Mouse (Mus musculus) intestine, postnatal 0 days (tissue): ENCODE data around the gene Slc16a14. TPM values are rescaled to one million over a fixed set of nuclear protein-coding genes. Genes with fewer than 3 reads are reported as not detected.
"Not testable (repeated sequence)": the region's sequence is repeated elsewhere in the genome, so short reads cannot be mapped to it uniquely, and the experiment has no call there.

Experiments used
- ATAC-seq: fragments of 200-750 bp; cut with Nextera tagmentation; 2 replicates; pipeline ENCODE4 v1.8.0; 2017; ENCODE audit warnings: mild to moderate bottlenecking, moderate TSS enrichment, moderate library complexity
- H3K27ac ChIP-seq: fragments of 300-500 bp; sonication (generic); 2 replicates; pipeline ENCODE4 v1.5.1; 2014; ENCODE audit warnings: mild to moderate bottlenecking, low read depth, low read length, moderate library complexity
- H3K27me3 ChIP-seq: fragments of 300-500 bp; sonication (generic); replicated peaks from 2 replicates; pipeline ENCODE4 v1.6.1; 2014; ENCODE audit warnings: low read length, mixed read lengths; ENCODE audit not compliant: control insufficient read depth, insufficient read depth
- H3K36me3 ChIP-seq: fragments of 300-500 bp; sonication (generic); 2 replicates; pipeline ENCODE4 v1.6.1; 2014; ENCODE audit warnings: mild to moderate bottlenecking, moderate library complexity; ENCODE audit not compliant: control insufficient read depth, insufficient read depth
- H3K4me1 ChIP-seq: fragments of 300-500 bp; sonication (generic); replicated peaks from 2 replicates; pipeline ENCODE4 v1.6.1; 2014; ENCODE audit warnings: antibody characterized with exemption, low read length, mixed read lengths; ENCODE audit not compliant: control insufficient read depth, insufficient read depth
- H3K4me2 ChIP-seq: fragments of 300-500 bp; sonication (generic); replicated peaks from 2 replicates; pipeline ENCODE4 v1.6.1; 2014; ENCODE audit warnings: low read depth, mild to moderate bottlenecking, moderate library complexity
- H3K4me3 ChIP-seq: fragments of 300-500 bp; sonication (generic); 2 replicates; pipeline ENCODE4 v1.5.1; 2014; ENCODE audit warnings: low read depth, low read length
- H3K9ac ChIP-seq: fragments of 300-500 bp; sonication (generic); 2 replicates; pipeline ENCODE4 v1.6.1; 2014; ENCODE audit warnings: mild to moderate bottlenecking, low read depth, low read length
- H3K9me3 ChIP-seq: fragments of 300-500 bp; sonication (generic); 2 replicates; pipeline ENCODE4 v1.6.1; 2016; ENCODE audit warnings: mixed run types; ENCODE audit not compliant: control insufficient read depth
- CTCF ChIP-seq: sonication (generic); IDR thresholded peaks from 2 replicates; pipeline ENCODE4 v1.5.1; 2016; ENCODE audit warnings: low read depth, mild to moderate bottlenecking, control low read depth, antibody characterized with exemption, moderate library complexity
- WGBS: fragments of 180-500 bp; shearing (Covaris S2); extraction: QIAGEN DNeasy Blood & Tissue Kit; methylation state at CpG from one replicate; pipeline ENCODE4 v1.1.7; 2014; 5-methylcytosine and 5-hydroxymethylcytosine counted together
- polyA plus RNA-seq: library from polyadenylated mRNA; unstranded; fragments of >200 nt; fragmentation: Nextera tagmentation; extraction: Ambion mirVana; gene quantifications from 2 replicates; pipeline ENCODE4 v1.2.1, GENCODE M21; 2015

Gene Slc16a14
- polyA plus RNA-seq, result 0.04 TPM in 1 of 2 replicates, not detected in the other

DNA sequence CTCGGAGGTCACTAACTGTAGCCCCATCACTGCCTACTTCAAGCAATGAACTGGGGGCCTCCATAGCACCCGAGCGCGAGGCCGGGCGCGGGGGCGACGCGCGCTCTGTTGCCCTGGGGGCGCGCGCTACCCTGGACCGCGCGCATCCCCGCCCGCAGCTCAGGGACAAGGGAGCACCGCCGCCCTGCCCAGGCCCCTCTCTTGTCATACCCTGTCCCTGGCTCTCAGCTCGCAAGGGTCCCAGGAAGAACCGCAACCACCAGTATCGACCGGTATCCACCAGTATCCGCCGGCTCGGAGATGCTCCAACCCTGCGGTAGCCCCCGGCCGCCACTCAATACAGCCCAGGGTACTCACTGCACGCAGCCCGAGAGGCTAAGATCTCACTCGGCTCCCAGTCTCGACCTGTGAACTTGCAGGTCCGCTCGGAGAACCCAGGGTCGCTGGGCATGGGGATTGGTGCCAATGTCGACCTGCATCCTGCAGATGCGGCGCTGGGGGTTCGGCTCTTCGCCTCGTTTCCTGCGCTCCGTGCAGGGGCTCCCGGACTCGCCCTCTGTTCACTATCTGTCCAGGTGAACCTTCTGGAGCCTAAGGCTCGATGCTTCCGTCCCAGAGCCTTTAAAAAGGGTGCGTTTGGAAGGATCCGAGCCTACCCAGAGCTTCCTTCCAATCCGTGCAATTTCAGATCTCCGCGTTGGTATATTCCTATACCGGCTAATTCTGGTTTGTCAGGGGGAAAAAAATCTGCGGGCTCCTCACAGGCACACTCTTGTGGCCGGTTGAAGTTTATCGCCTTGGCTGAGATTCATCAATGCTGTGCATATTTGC is at the start of gene Slc16a14:
Slc16a14 (minus strand) TSS at position 632 of the 831 bp plus-strand sequence.
- under 1% methylated on average over 55 of the region's 59 CpGs for WGBS
- H3K27ac ChIP-seq, result no peak within 1 kb of the TSS
- ATAC-seq, result 0 out of 2 replicates have a peak, but pooled peaks have one; percentile 16
- no peaks in the 10 kb centered on the region for H3K36me3 ChIP-seq
- TF ChIP-seq CTCF, result peak; percentile 36
- peak within 1 kb of the TSS; percentile 70 for H3K4me2 ChIP-seq
- H3K9ac ChIP-seq, result peak within 1 kb of the TSS; percentile 11; the same call in 1 of the 2 replicates
- no peaks in the 10 kb centered on the region for H3K4me1 ChIP-seq
- peaks cover 20% of the 10 kb centered on the region for H3K27me3 ChIP-seq
- peak within 1 kb of the TSS; percentile 46 for H3K4me3 ChIP-seq
- H3K9me3 ChIP-seq, result no peaks in the 10 kb centered on the region

DNA sequence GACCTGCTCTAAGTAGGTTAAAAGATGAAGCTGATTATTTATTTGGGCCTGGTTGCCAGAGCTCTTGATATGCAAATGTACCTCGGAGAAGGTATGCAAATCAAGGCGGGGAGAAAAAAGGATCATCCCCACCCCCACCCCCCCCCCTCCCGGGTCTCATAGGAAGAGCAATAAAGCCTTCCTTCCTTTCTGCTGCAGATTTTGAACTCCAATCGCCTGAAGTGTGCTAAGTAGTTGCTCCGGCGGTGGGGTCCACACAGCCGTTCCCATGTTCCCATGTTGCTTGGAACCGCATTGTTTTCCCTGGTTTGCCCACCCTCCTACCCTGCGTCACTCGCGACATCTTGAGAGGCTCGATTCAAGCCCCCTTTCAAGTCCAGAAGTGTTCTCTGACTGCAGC is 26.8 kb upstream of the Slc16a14 start:
- H3K27ac ChIP-seq, H3K27me3 ChIP-seq, H3K9me3 ChIP-seq, H3K9ac ChIP-seq, H3K4me3 ChIP-seq, H3K4me1 ChIP-seq, H3K4me2 ChIP-seq, ATAC-seq, H3K36me3 ChIP-seq: not testable (repeated sequence)
- 3% methylated on average over 12 of the region's 12 CpGs for WGBS

GRCm38 (mm10) chr1:84957713-84958112 is 22.8 kb upstream of the Slc16a14 start:
- not testable (repeated sequence) for H3K4me1 ChIP-seq, H3K9ac ChIP-seq, H3K27ac ChIP-seq, H3K9me3 ChIP-seq, H3K4me3 ChIP-seq, H3K36me3 ChIP-seq, H3K4me2 ChIP-seq, ATAC-seq, H3K27me3 ChIP-seq
- 86% methylated on average over 4 of the region's 4 CpGs for WGBS

DNA sequence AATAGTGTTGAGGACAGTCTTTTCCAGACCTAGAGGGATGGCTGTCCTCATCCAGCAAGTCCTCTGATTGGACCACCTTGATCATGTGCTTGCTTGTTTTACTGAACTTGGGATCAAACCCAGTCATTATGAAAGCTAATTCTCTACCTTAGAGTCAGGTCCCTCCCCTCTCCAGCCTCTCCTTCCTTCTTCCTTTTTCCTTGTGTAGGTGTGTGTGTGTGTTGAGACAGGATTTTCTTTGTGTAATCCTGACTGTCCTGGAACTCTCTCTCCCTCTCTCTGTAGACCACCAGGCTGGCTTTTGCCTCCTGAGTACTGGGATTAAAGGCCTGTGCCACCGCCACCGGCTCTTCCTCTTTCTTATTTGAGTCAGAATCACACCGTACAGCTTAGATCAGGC is 21.8 kb upstream of the Slc16a14 start:
- H3K36me3 ChIP-seq, H3K27ac ChIP-seq, H3K4me3 ChIP-seq, H3K4me2 ChIP-seq, ATAC-seq, H3K27me3 ChIP-seq, H3K4me1 ChIP-seq, H3K9me3 ChIP-seq, H3K9ac ChIP-seq: not testable (repeated sequence)
- 98% methylated on average over 3 of the region's 3 CpGs for WGBS

DNA sequence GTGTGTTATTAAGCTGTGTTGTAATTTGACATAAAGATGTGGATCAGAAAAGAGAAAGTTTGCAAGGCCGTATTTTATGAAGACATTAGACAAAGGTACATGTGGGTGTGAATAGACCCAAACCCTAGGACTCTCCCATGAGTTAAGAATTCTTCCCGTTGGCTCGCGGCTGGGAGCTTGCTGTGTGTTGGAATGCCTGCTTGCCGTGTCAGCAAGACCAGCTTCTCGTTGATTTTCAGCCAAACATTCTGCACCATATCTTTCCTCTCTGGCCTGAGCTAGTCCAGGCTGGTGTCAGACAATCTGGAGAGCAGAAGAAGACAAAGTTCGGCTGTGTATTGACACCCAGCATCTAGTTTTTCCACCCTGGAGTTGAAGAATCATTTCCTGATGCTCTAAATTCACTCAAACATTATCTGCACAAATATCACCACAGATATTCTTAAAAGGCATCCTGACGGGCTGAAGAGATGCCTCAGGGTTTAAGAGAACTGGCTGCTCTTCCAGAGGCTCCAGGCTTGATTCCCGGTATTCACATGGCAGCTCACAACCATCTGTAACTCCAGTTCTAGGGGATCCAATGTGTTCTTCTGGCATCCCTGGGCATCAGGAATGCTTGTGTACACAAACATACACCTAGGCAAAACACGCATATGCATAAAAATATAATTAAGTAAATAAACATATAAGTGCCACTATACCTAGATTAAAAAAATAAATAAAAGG is 17.7 kb upstream of the Slc16a14 start:
- no peak for ATAC-seq
- H3K27ac ChIP-seq, result no peak overlapping the region
- 75% methylated on average over 10 of the region's 10 CpGs for WGBS
- H3K4me2 ChIP-seq, result no peak overlapping the region
- H3K9me3 ChIP-seq, result 0 out of 2 replicates have a peak, but pooled peaks cover 4% of the 10 kb centered on the region
- H3K27me3 ChIP-seq, result no peaks in the 10 kb centered on the region
- no peaks in the 10 kb centered on the region for H3K4me1 ChIP-seq
- H3K9ac ChIP-seq, result no peak overlapping the region
- H3K36me3 ChIP-seq, result no peaks in the 10 kb centered on the region
- no peak for TF ChIP-seq CTCF
- H3K4me3 ChIP-seq, result no peak overlapping the region

GRCm38 (mm10) chr1:84951566-84951965 is 16.6 kb upstream of the Slc16a14 start:
- Histone ChIP-seq H3K27me3 (no peaks in the 10 kb centered on the region), H3K27ac (no peak overlapping the region), H3K36me3 (no peaks in the 10 kb centered on the region), H3K9me3 (0 out of 2 replicates have a peak, but pooled peaks cover under 1% of the 10 kb centered on the region), H3K4me1 (no peaks in the 10 kb centered on the region), H3K4me3 (no peak overlapping the region), H3K4me2 (no peak overlapping the region), H3K9ac (no peak overlapping the region)
- no peak for TF ChIP-seq CTCF
- no peak for ATAC-seq
- WGBS, result 89% methylated on average over 3 of the region's 3 CpGs
